Mouse (Mus musculus): Measurements from ENCODE around the gene Pelo.

DNA sequence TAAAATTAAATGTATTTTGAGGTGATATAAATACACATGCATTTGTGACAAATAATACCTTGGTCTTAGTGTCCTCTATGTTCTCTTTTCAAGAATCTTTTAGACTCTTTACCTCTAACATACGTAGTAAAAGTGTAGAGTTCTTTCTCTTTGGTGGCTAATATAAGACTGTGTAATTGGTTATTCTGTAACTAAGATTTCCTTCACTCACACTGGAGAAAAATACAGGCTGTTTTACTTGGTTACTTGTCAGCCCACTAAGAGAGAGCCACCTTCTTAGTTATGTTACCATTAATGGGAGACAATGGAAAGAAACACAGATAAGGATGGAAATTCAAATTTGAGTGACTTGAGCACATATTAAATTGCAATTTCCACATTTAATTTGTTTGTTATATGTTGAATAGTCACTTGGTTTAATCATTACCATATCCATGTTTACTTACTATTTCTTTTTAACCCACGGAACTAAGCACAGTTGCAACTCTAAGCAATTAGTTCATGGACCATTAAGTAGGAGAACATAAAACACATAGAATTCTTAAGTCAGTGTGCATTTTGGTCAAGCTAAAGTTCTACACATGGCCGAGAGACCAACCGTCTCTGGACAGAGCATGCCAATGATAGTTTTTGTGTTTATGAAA is 22.5 kb downstream of the Pelo start:
- TF ChIP-seq POLR2A (IDR thresholded peaks at IDR 0.05; ENCODE audit: control insufficient read depth, extremely low read depth, insufficient read depth, low read length, poor library complexity) (no peak), CTCF (IDR thresholded peaks at IDR 0.05; ENCODE audit: borderline replicate concordance, control insufficient read depth, extremely low read depth, insufficient read depth, low read length, poor library complexity) (no peak)
